Mouse (Mus musculus): ENCODE data around the gene Vrk3.

Gene Vrk3

GRCm38 (mm10) chr7:44817441-44817840, 69.2 kb downstream of the Vrk3 start:
- peak in 1 of 2 experiments; percentile 64 for DNase-seq (ENCODE audit: inconsistent age in 2 of 2, low spot score in 1 of 2)

- no peak for DNase-seq (ENCODE audit: inconsistent age in 2 of 2, low spot score in 1 of 2)
These were observed 70.0 kb downstream of the Vrk3 start for GRCm38 (mm10) chr7:44818164-44818563.

- DNase-seq (ENCODE audit: inconsistent age in 2 of 2, low spot score in 1 of 2), result peak in 1 of 2 experiments; percentile 84
These were observed 70.6 kb downstream of the Vrk3 start for GRCm38 (mm10) chr7:44818751-44819235.

- no peak for DNase-seq (ENCODE audit: inconsistent age in 2 of 2, low spot score in 1 of 2)
These were observed 71.2 kb downstream of the Vrk3 start for GRCm38 (mm10) chr7:44819391-44819790.

- DNase-seq (ENCODE audit: inconsistent age in 2 of 2, low spot score in 1 of 2), result peak in 1 of 2 experiments; percentile 79
These were observed 71.7 kb downstream of the Vrk3 start for GRCm38 (mm10) chr7:44819863-44820262.

GRCm38 (mm10) chr7:44820525-44820924, 72.3 kb downstream of the Vrk3 start:
- DNase-seq (ENCODE audit: inconsistent age in 2 of 2, low spot score in 1 of 2), result no peak

- no peak for DNase-seq (ENCODE audit: inconsistent age in 2 of 2, low spot score in 1 of 2)
These were observed 73.6 kb downstream of the Vrk3 start for GRCm38 (mm10) chr7:44821666-44822448.

GRCm38 (mm10) chr7:44823409-44823808, 75.2 kb downstream of the Vrk3 start:
- no peak for DNase-seq (ENCODE audit: inconsistent age in 2 of 2, low spot score in 1 of 2)

GRCm38 (mm10) chr7:44824872-44825271, 76.7 kb downstream of the Vrk3 start:
- peak; percentile 78 to 93 for DNase-seq (ENCODE audit: inconsistent age in 2 of 2, low spot score in 1 of 2)

- DNase-seq (ENCODE audit: inconsistent age in 2 of 2, low spot score in 1 of 2), result no peak
These were observed 78.6 kb downstream of the Vrk3 start for GRCm38 (mm10) chr7:44826771-44827170.
